Mouse (Mus musculus) CD4-positive, CD25-positive, alpha-beta regulatory T cell, adult 4 months (primary cell): Measurements from ENCODE around the gene Cygb. TPM values are rescaled to one million over a fixed set of nuclear protein-coding genes. Genes with fewer than 3 reads are reported as not detected.
"Not testable (repeated sequence)": the region's sequence is repeated elsewhere in the genome, so short reads cannot be mapped to it uniquely, and the experiment has no call there.

Experiments
- ATAC-seq: one replicate; pipeline ENCODE4 v1.8.0; 2017
- polyA plus RNA-seq, 2 experiments: library from polyadenylated mRNA; unstranded; fragments of 100-300 nt; shearing (Covaris generic); gene quantifications; one replicate each; pipeline ENCODE4 v1.2.1; 2017

Gene Cygb
- polyA plus RNA-seq, 2 experiments from 2014 or later: not detected

GRCm38 (mm10) chr11:116613234-116613633, 40.9 kb downstream of the Cygb start:
- ATAC-seq: no peak

GRCm38 (mm10) chr11:116612554-116612953, 41.6 kb downstream of the Cygb start:
- ATAC-seq: no peak

GRCm38 (mm10) chr11:116611883-116612282, 42.2 kb downstream of the Cygb start:
- no peak for ATAC-seq

GRCm38 (mm10) chr11:116611168-116611567, 42.9 kb downstream of the Cygb start:
- ATAC-seq: not testable (repeated sequence)

- ATAC-seq: no peak
Measured at GRCm38 (mm10) chr11:116609965-116610630, 44.0 kb downstream of the Cygb start.

GRCm38 (mm10) chr11:116607717-116608116, 46.4 kb downstream of the Cygb start:
- no peak for ATAC-seq

GRCm38 (mm10) chr11:116604097-116604496, 50.0 kb downstream of the Cygb start:
- no peak for ATAC-seq

GRCm38 (mm10) chr11:116603339-116603738, 50.8 kb downstream of the Cygb start:
- no peak for ATAC-seq

GRCm38 (mm10) chr11:116602043-116602442, 52.1 kb downstream of the Cygb start:
- ATAC-seq: no peak

- no peak for ATAC-seq
Measured at GRCm38 (mm10) chr11:116601166-116601565, 52.9 kb downstream of the Cygb start.

GRCm38 (mm10) chr11:116599230-116599629, 54.9 kb downstream of the Cygb start:
- no peak for ATAC-seq

- no peak for ATAC-seq
Measured at GRCm38 (mm10) chr11:116598193-116598592, 55.9 kb downstream of the Cygb start.

- no peak for ATAC-seq
Measured at GRCm38 (mm10) chr11:116596766-116597165, 57.3 kb downstream of the Cygb start.

Other genes with a start within 250 kb of the Cygb start
- 1 to 10 TPM; 8.4 to 8.8 TPM for gene Rnf157, start 241.3 kb downstream of the Cygb start, polyA plus RNA-seq
- gene Ubald2, start 220.2 kb downstream of the Cygb start, polyA plus RNA-seq: 10 to 100 TPM; 12.2 to 13.0 TPM
- gene Qrich2, start 188.1 kb downstream of the Cygb start, polyA plus RNA-seq: not detected
- gene Prpsap1, start 160.1 kb downstream of the Cygb start, polyA plus RNA-seq: 10 to 100 TPM; 32.9 to 39.6 TPM
- gene Sphk1, start 123.4 kb downstream of the Cygb start, polyA plus RNA-seq: under 1 TPM in 1 of 2 experiments, not detected in 1; 0.35 TPM
- gene Ube2o, start 72.9 kb downstream of the Cygb start, polyA plus RNA-seq: 1 to 10 TPM; 1.1 to 3.5 TPM
- not detected for gene Aanat, start 67.9 kb downstream of the Cygb start, polyA plus RNA-seq
- 1 to 10 TPM; 3.3 to 4.3 TPM for gene Rhbdf2, start 27.3 kb downstream of the Cygb start, polyA plus RNA-seq
- gene Prcd, start 779 bp downstream of the Cygb start, polyA plus RNA-seq: not detected
- under 1 TPM; 0.49 to 0.55 TPM for gene St6galnac1, start 121.2 kb upstream of the Cygb start, polyA plus RNA-seq
- gene Mxra7, start 173.7 kb upstream of the Cygb start, polyA plus RNA-seq: not detected
- gene Mettl23, start 189.0 kb upstream of the Cygb start, polyA plus RNA-seq: 100 to 1,000 TPM; 161 to 189 TPM
- 10 to 100 TPM; 48.1 to 62.6 TPM for gene Jmjd6, start 189.1 kb upstream of the Cygb start, polyA plus RNA-seq
- gene Mfsd11, start 198.1 kb upstream of the Cygb start, polyA plus RNA-seq: 10 to 100 TPM; 30.0 to 32.9 TPM
- 100 to 1,000 TPM; 543 to 659 TPM for gene Srsf2, start 198.8 kb upstream of the Cygb start, polyA plus RNA-seq